Mouse (Mus musculus): ENCODE data around the gene Cfap58. TPM values are rescaled to one million over a fixed set of nuclear protein-coding genes. Genes with fewer than 3 reads are reported as not detected.

Cfap58 gene
- polyA plus RNA-seq, 1 experiment from 2014 or later = not detected

GRCm38 (mm10) chr19:48001774-48002173, 64.3 kb downstream of the Cfap58 start:
- ATAC-seq (replicated peaks; ENCODE audit: low FRiP score, low TSS enrichment, low read depth) = no peak
- H3K9me3 ChIP-seq (ENCODE audit: control insufficient read depth, low read length) = no peaks in the 10 kb centered on the region
- no peaks in the 10 kb centered on the region for H3K4me1 ChIP-seq (replicated peaks; ENCODE audit: control insufficient read depth, insufficient read depth, low read length)
- no peak overlapping the region for H3K4me3 ChIP-seq (ENCODE audit: low read depth, low read length)
- no peak overlapping the region for H3K4me2 ChIP-seq (ENCODE audit: low read length)
- 81% methylated on average over 11 of the region's 11 CpGs for WGBS
- no peak overlapping the region for H3K9ac ChIP-seq (ENCODE audit: low read length)
- H3K27ac ChIP-seq (ENCODE audit: low read depth) = no peak overlapping the region
- DNase-seq (ENCODE audit: low spot score) = no peak
- no peaks in the 10 kb centered on the region for H3K36me3 ChIP-seq (ENCODE audit: control insufficient read depth, insufficient read depth, low read length)
- H3K27me3 ChIP-seq (replicated peaks; ENCODE audit: control insufficient read depth, insufficient read depth, low read length) = no peaks in the 10 kb centered on the region

- H3K9me3 ChIP-seq (ENCODE audit: control insufficient read depth, low read length) = no peaks in the 10 kb centered on the region
- no peak overlapping the region for H3K9ac ChIP-seq (ENCODE audit: low read length)
- no peaks in the 10 kb centered on the region for H3K36me3 ChIP-seq (ENCODE audit: control insufficient read depth, insufficient read depth, low read length)
- H3K27me3 ChIP-seq (replicated peaks; ENCODE audit: control insufficient read depth, insufficient read depth, low read length) = no peaks in the 10 kb centered on the region
- ATAC-seq (replicated peaks; ENCODE audit: low FRiP score, low TSS enrichment, low read depth) (no peak), DNase-seq (ENCODE audit: low spot score) (no peak)
- H3K4me3 ChIP-seq (ENCODE audit: low read depth, low read length) = no peak overlapping the region
- H3K4me1 ChIP-seq (replicated peaks; ENCODE audit: control insufficient read depth, insufficient read depth, low read length) = no peaks in the 10 kb centered on the region
- WGBS = 50% methylated on average over 12 of the region's 12 CpGs
- H3K4me2 ChIP-seq (ENCODE audit: low read length) = no peak overlapping the region
- H3K27ac ChIP-seq (ENCODE audit: low read depth) = no peak overlapping the region
These were observed 71.4 kb downstream of the Cfap58 start for GRCm38 (mm10) chr19:48008771-48009413.

- Histone ChIP-seq H3K27me3 (replicated peaks; ENCODE audit: control insufficient read depth, insufficient read depth, low read length) (no peaks in the 10 kb centered on the region), H3K4me3 (ENCODE audit: low read depth, low read length) (no peak overlapping the region), H3K9me3 (ENCODE audit: control insufficient read depth, low read length) (no peaks in the 10 kb centered on the region), H3K4me2 (ENCODE audit: low read length) (no peak overlapping the region), H3K27ac (ENCODE audit: low read depth) (no peak overlapping the region), H3K4me1 (replicated peaks; ENCODE audit: control insufficient read depth, insufficient read depth, low read length) (no peaks in the 10 kb centered on the region), H3K9ac (ENCODE audit: low read length) (no peak overlapping the region), H3K36me3 (ENCODE audit: control insufficient read depth, insufficient read depth, low read length) (no peaks in the 10 kb centered on the region)
- ATAC-seq (replicated peaks; ENCODE audit: low FRiP score, low TSS enrichment, low read depth) (no peak), DNase-seq (ENCODE audit: low spot score) (no peak)
- 80% methylated on average over 15 of the region's 15 CpGs for WGBS
These were observed 72.3 kb downstream of the Cfap58 start for GRCm38 (mm10) chr19:48009586-48010331.

GRCm38 (mm10) chr19:48020103-48020502, 82.6 kb downstream of the Cfap58 start:
- ATAC-seq (replicated peaks; ENCODE audit: low FRiP score, low TSS enrichment, low read depth) (no peak), DNase-seq (ENCODE audit: low spot score) (no peak)
- Histone ChIP-seq H3K27ac (ENCODE audit: low read depth) (no peak overlapping the region), H3K36me3 (ENCODE audit: control insufficient read depth, insufficient read depth, low read length) (no peaks in the 10 kb centered on the region), H3K4me3 (ENCODE audit: low read depth, low read length) (no peak overlapping the region), H3K4me1 (replicated peaks; ENCODE audit: control insufficient read depth, insufficient read depth, low read length) (no peaks in the 10 kb centered on the region), H3K9me3 (ENCODE audit: control insufficient read depth, low read length) (no peaks in the 10 kb centered on the region), H3K9ac (ENCODE audit: low read length) (no peak overlapping the region), H3K4me2 (ENCODE audit: low read length) (no peak overlapping the region), H3K27me3 (replicated peaks; ENCODE audit: control insufficient read depth, insufficient read depth, low read length) (no peaks in the 10 kb centered on the region)
- 56% methylated on average over 13 of the region's 13 CpGs for WGBS

GRCm38 (mm10) chr19:48021435-48021834, 84.0 kb downstream of the Cfap58 start:
- Histone ChIP-seq H3K9ac (ENCODE audit: low read length) (no peak overlapping the region), H3K4me3 (ENCODE audit: low read depth, low read length) (no peak overlapping the region), H3K27ac (ENCODE audit: low read depth) (no peak overlapping the region), H3K9me3 (ENCODE audit: control insufficient read depth, low read length) (no peaks in the 10 kb centered on the region), H3K4me2 (ENCODE audit: low read length) (no peak overlapping the region), H3K36me3 (ENCODE audit: control insufficient read depth, insufficient read depth, low read length) (no peaks in the 10 kb centered on the region), H3K27me3 (replicated peaks; ENCODE audit: control insufficient read depth, insufficient read depth, low read length) (no peaks in the 10 kb centered on the region), H3K4me1 (replicated peaks; ENCODE audit: control insufficient read depth, insufficient read depth, low read length) (no peaks in the 10 kb centered on the region)
- 83% methylated on average over 15 of the region's 15 CpGs for WGBS
- ATAC-seq (replicated peaks; ENCODE audit: low FRiP score, low TSS enrichment, low read depth) = no peak
- DNase-seq (ENCODE audit: low spot score) = no peak

- 80% methylated on average over 5 of the region's 5 CpGs for WGBS
These were observed 85.3 kb downstream of the Cfap58 start for GRCm38 (mm10) chr19:48022763-48023162.

GRCm38 (mm10) chr19:48023726-48024125, 86.3 kb downstream of the Cfap58 start:
- 87% methylated on average over 10 of the region's 10 CpGs for WGBS
- Histone ChIP-seq H3K9ac (ENCODE audit: low read length) (no peak overlapping the region), H3K36me3 (ENCODE audit: control insufficient read depth, insufficient read depth, low read length) (no peaks in the 10 kb centered on the region), H3K27ac (ENCODE audit: low read depth) (no peak overlapping the region), H3K9me3 (ENCODE audit: control insufficient read depth, low read length) (no peaks in the 10 kb centered on the region), H3K27me3 (replicated peaks; ENCODE audit: control insufficient read depth, insufficient read depth, low read length) (no peaks in the 10 kb centered on the region), H3K4me1 (replicated peaks; ENCODE audit: control insufficient read depth, insufficient read depth, low read length) (no peaks in the 10 kb centered on the region), H3K4me2 (ENCODE audit: low read length) (no peak overlapping the region), H3K4me3 (ENCODE audit: low read depth, low read length) (no peak overlapping the region)
- ATAC-seq (replicated peaks; ENCODE audit: low FRiP score, low TSS enrichment, low read depth) (no peak), DNase-seq (ENCODE audit: low spot score) (no peak)

More at GRCm38 (mm10) chr19:48022763-48023162, 85.3 kb downstream of the Cfap58 start:
- Histone ChIP-seq H3K9ac (ENCODE audit: low read length) (no peak overlapping the region), H3K9me3 (ENCODE audit: control insufficient read depth, low read length) (no peaks in the 10 kb centered on the region), H3K27me3 (replicated peaks; ENCODE audit: control insufficient read depth, insufficient read depth, low read length) (no peaks in the 10 kb centered on the region), H3K4me1 (replicated peaks; ENCODE audit: control insufficient read depth, insufficient read depth, low read length) (no peaks in the 10 kb centered on the region), H3K4me2 (ENCODE audit: low read length) (no peak overlapping the region), H3K27ac (ENCODE audit: low read depth) (no peak overlapping the region), H3K4me3 (ENCODE audit: low read depth, low read length) (no peak overlapping the region), H3K36me3 (ENCODE audit: control insufficient read depth, insufficient read depth, low read length) (no peaks in the 10 kb centered on the region)
- ATAC-seq (replicated peaks; ENCODE audit: low FRiP score, low TSS enrichment, low read depth) = no peak
- no peak for DNase-seq (ENCODE audit: low spot score)

- 79% methylated on average over 8 of the region's 8 CpGs for WGBS
- H3K4me2 ChIP-seq (ENCODE audit: low read length) = no peak overlapping the region
- no peaks in the 10 kb centered on the region for H3K36me3 ChIP-seq (ENCODE audit: control insufficient read depth, insufficient read depth, low read length)
- ATAC-seq (replicated peaks; ENCODE audit: low FRiP score, low TSS enrichment, low read depth) (no peak), DNase-seq (ENCODE audit: low spot score) (no peak)
- H3K27me3 ChIP-seq (replicated peaks; ENCODE audit: control insufficient read depth, insufficient read depth, low read length) = no peaks in the 10 kb centered on the region
- H3K4me3 ChIP-seq (ENCODE audit: low read depth, low read length) = no peak overlapping the region
- no peak overlapping the region for H3K27ac ChIP-seq (ENCODE audit: low read depth)
- H3K9ac ChIP-seq (ENCODE audit: low read length) = no peak overlapping the region
- no peaks in the 10 kb centered on the region for H3K9me3 ChIP-seq (ENCODE audit: control insufficient read depth, low read length)
- H3K4me1 ChIP-seq (replicated peaks; ENCODE audit: control insufficient read depth, insufficient read depth, low read length) = no peaks in the 10 kb centered on the region
These were observed 87.9 kb downstream of the Cfap58 start for GRCm38 (mm10) chr19:48025366-48025765.

- 39% methylated on average over 2 of the region's 2 CpGs for WGBS
- H3K4me1 ChIP-seq (replicated peaks; ENCODE audit: control insufficient read depth, insufficient read depth, low read length) = no peaks in the 10 kb centered on the region
These were observed 89.4 kb downstream of the Cfap58 start for GRCm38 (mm10) chr19:48026882-48027281.

More at GRCm38 (mm10) chr19:48026882-48027281, 89.4 kb downstream of the Cfap58 start:
- Histone ChIP-seq H3K9me3 (ENCODE audit: control insufficient read depth, low read length) (no peaks in the 10 kb centered on the region), H3K9ac (ENCODE audit: low read length) (no peak overlapping the region), H3K27me3 (replicated peaks; ENCODE audit: control insufficient read depth, insufficient read depth, low read length) (no peaks in the 10 kb centered on the region), H3K4me2 (ENCODE audit: low read length) (no peak overlapping the region), H3K4me3 (ENCODE audit: low read depth, low read length) (no peak overlapping the region), H3K36me3 (ENCODE audit: control insufficient read depth, insufficient read depth, low read length) (no peaks in the 10 kb centered on the region), H3K27ac (ENCODE audit: low read depth) (no peak overlapping the region)
- DNase-seq (ENCODE audit: low spot score) (no peak), ATAC-seq (replicated peaks; ENCODE audit: low FRiP score, low TSS enrichment, low read depth) (no peak)
